Mouse (Mus musculus): Measurements from ENCODE around the gene Cmtm4. TPM values are rescaled to one million over a fixed set of nuclear protein-coding genes. Genes with fewer than 3 reads are reported as not detected.

Cmtm4 gene
- polyA plus RNA-seq, 1 experiment from 2014 or later, result 3.6 TPM

GRCm38 (mm10) chr8:104403596-104403995, 8.0 kb upstream of the Cmtm4 start:
- no peak for ATAC-seq (ENCODE audit: insufficient read depth)
- Histone ChIP-seq H3K9me3 (ENCODE audit: low read depth, low read length) (no peaks in the 10 kb centered on the region), H3K36me3 (ENCODE audit: insufficient read depth) (no peaks in the 10 kb centered on the region), H3K4me1 (ENCODE audit: insufficient read depth) (no peaks in the 10 kb centered on the region), H3K4me3 (ENCODE audit: low read depth, low read length) (no peak overlapping the region), H3K27ac (ENCODE audit: low read depth) (no peak overlapping the region), H3K27me3 (ENCODE audit: insufficient read depth, low read length) (no peaks in the 10 kb centered on the region), H3K4me2 (no peak overlapping the region), H3K9ac (no peak overlapping the region)
- no peak for DNase-seq
- peak; percentile 58 for TF ChIP-seq CTCF (IDR thresholded peaks at IDR 0.05; ENCODE audit: low read depth)
- WGBS, result 78% methylated on average over 3 of the region's 3 CpGs

- no peak for TF ChIP-seq CTCF (IDR thresholded peaks at IDR 0.05; ENCODE audit: low read depth)
- WGBS, result under 1% methylated on average over 70 of the region's 82 CpGs
- peak; percentile 59 for DNase-seq
- Histone ChIP-seq H3K4me2 (peak overlapping the region; percentile 97), H3K9me3 (ENCODE audit: low read depth, low read length) (no peaks in the 10 kb centered on the region), H3K4me3 (ENCODE audit: low read depth, low read length) (peak overlapping the region; percentile 76), H3K9ac (peak overlapping the region; percentile 88), H3K27ac (ENCODE audit: low read depth) (peak overlapping the region; percentile 73), H3K4me1 (ENCODE audit: insufficient read depth) (peaks cover 9% of the 10 kb centered on the region; the same call in 1 of the 2 replicates), H3K36me3 (ENCODE audit: insufficient read depth) (no peaks in the 10 kb centered on the region), H3K27me3 (ENCODE audit: insufficient read depth, low read length) (no peaks in the 10 kb centered on the region)
- ATAC-seq (ENCODE audit: insufficient read depth), result peak; percentile 76
Observed at GRCm38 (mm10) chr8:104394801-104395702, 555 bp downstream of the Cmtm4 start.

- WGBS, result 59% methylated on average over 6 of the region's 6 CpGs
- ATAC-seq (ENCODE audit: insufficient read depth), result no peak
Observed at GRCm38 (mm10) chr8:104393767-104394166, 1.8 kb downstream of the Cmtm4 start.

GRCm38 (mm10) chr8:104393139-104393538, 2.5 kb downstream of the Cmtm4 start:
- Histone ChIP-seq H3K9me3 (ENCODE audit: low read depth, low read length) (no peaks in the 10 kb centered on the region), H3K9ac (no peak overlapping the region), H3K4me3 (ENCODE audit: low read depth, low read length) (0 out of 2 replicates have a peak overlapping the region, but pooled peaks have one; percentile 3), H3K4me1 (ENCODE audit: insufficient read depth) (peaks cover 9% of the 10 kb centered on the region; the same call in 1 of the 2 replicates), H3K4me2 (peak overlapping the region; percentile 97; the same call in 1 of the 2 replicates), H3K36me3 (ENCODE audit: insufficient read depth) (no peaks in the 10 kb centered on the region), H3K27me3 (ENCODE audit: insufficient read depth, low read length) (no peaks in the 10 kb centered on the region), H3K27ac (ENCODE audit: low read depth) (no peak overlapping the region)
- 76% methylated on average over 6 of the region's 7 CpGs for WGBS
- ATAC-seq (ENCODE audit: insufficient read depth), result no peak
- DNase-seq, result no peak
- no peak for TF ChIP-seq CTCF (IDR thresholded peaks at IDR 0.05; ENCODE audit: low read depth)

More at GRCm38 (mm10) chr8:104393767-104394166, 1.8 kb downstream of the Cmtm4 start:
- no peak for TF ChIP-seq CTCF (IDR thresholded peaks at IDR 0.05; ENCODE audit: low read depth)
- Histone ChIP-seq H3K9me3 (ENCODE audit: low read depth, low read length) (no peaks in the 10 kb centered on the region), H3K27ac (ENCODE audit: low read depth) (no peak overlapping the region), H3K27me3 (ENCODE audit: insufficient read depth, low read length) (no peaks in the 10 kb centered on the region), H3K4me3 (ENCODE audit: low read depth, low read length) (peak overlapping the region; percentile 76; the same call in 1 of the 2 replicates), H3K4me2 (peak overlapping the region; percentile 97), H3K4me1 (ENCODE audit: insufficient read depth) (peaks cover 9% of the 10 kb centered on the region; the same call in 1 of the 2 replicates), H3K36me3 (ENCODE audit: insufficient read depth) (no peaks in the 10 kb centered on the region), H3K9ac (no peak overlapping the region)
- DNase-seq, result no peak

- no peak overlapping the region for H3K4me3 ChIP-seq (ENCODE audit: low read depth, low read length)
- 57% methylated on average over 8 of the region's 8 CpGs for WGBS
- ATAC-seq (ENCODE audit: insufficient read depth) (no peak), DNase-seq (no peak)
- no peaks in the 10 kb centered on the region for H3K27me3 ChIP-seq (ENCODE audit: insufficient read depth, low read length)
- no peak overlapping the region for H3K4me2 ChIP-seq
- no peaks in the 10 kb centered on the region for H3K9me3 ChIP-seq (ENCODE audit: low read depth, low read length)
- no peak for TF ChIP-seq CTCF (IDR thresholded peaks at IDR 0.05; ENCODE audit: low read depth)
- H3K36me3 ChIP-seq (ENCODE audit: insufficient read depth), result no peaks in the 10 kb centered on the region
- H3K9ac ChIP-seq, result no peak overlapping the region
- peaks cover 15% of the 10 kb centered on the region for H3K4me1 ChIP-seq (ENCODE audit: insufficient read depth)
- H3K27ac ChIP-seq (ENCODE audit: low read depth), result no peak overlapping the region
Observed at GRCm38 (mm10) chr8:104390245-104390644, 5.4 kb downstream of the Cmtm4 start.

- ATAC-seq (ENCODE audit: insufficient read depth), result peak; percentile 63; the same call in 1 of the 2 replicates
- peaks cover 6% of the 10 kb centered on the region; the same call in 1 of the 2 replicates for H3K4me1 ChIP-seq (ENCODE audit: insufficient read depth)
- DNase-seq, result peak; percentile 63
- no peak for TF ChIP-seq CTCF (IDR thresholded peaks at IDR 0.05; ENCODE audit: low read depth)
- H3K4me2 ChIP-seq, result no peak overlapping the region
- no peak overlapping the region for H3K27ac ChIP-seq (ENCODE audit: low read depth)
- no peaks in the 10 kb centered on the region for H3K36me3 ChIP-seq (ENCODE audit: insufficient read depth)
- WGBS, result 64% methylated on average over 2 of the region's 2 CpGs
- no peaks in the 10 kb centered on the region for H3K9me3 ChIP-seq (ENCODE audit: low read depth, low read length)
- H3K4me3 ChIP-seq (ENCODE audit: low read depth, low read length), result no peak overlapping the region
- H3K9ac ChIP-seq, result no peak overlapping the region
- H3K27me3 ChIP-seq (ENCODE audit: insufficient read depth, low read length), result no peaks in the 10 kb centered on the region
Observed at GRCm38 (mm10) chr8:104387980-104388379, 7.6 kb downstream of the Cmtm4 start.

GRCm38 (mm10) chr8:104387501-104387900, 8.1 kb downstream of the Cmtm4 start:
- H3K4me2 ChIP-seq, result no peak overlapping the region
- H3K4me1 ChIP-seq (ENCODE audit: insufficient read depth), result peaks cover 6% of the 10 kb centered on the region; the same call in 1 of the 2 replicates
- H3K27ac ChIP-seq (ENCODE audit: low read depth), result no peak overlapping the region
- WGBS, result 33% methylated on average over 7 of the region's 7 CpGs
- H3K36me3 ChIP-seq (ENCODE audit: insufficient read depth), result no peaks in the 10 kb centered on the region
- H3K4me3 ChIP-seq (ENCODE audit: low read depth, low read length), result no peak overlapping the region
- ATAC-seq (ENCODE audit: insufficient read depth) (no peak), DNase-seq (no peak)
- TF ChIP-seq CTCF (IDR thresholded peaks at IDR 0.05; ENCODE audit: low read depth), result no peak
- no peak overlapping the region for H3K9ac ChIP-seq
- no peaks in the 10 kb centered on the region for H3K27me3 ChIP-seq (ENCODE audit: insufficient read depth, low read length)
- H3K9me3 ChIP-seq (ENCODE audit: low read depth, low read length), result no peaks in the 10 kb centered on the region

Measured in lung, embryonic 14.5 days (tissue).